Mouse (Mus musculus) Muller cell, postnatal 12 days (primary cell): ENCODE measurements around the gene Hic2.

Source experiments
- DNase-seq: peaks from one replicate; pipeline ENCODE4 v3.0.0-alpha.2; 2015; ENCODE audit errors: inconsistent ontology term

Hic2 gene

GRCm38 (mm10) chr16:17276164-17277151, 43.1 kb downstream of the Hic2 start:
- DNase-seq: peak; percentile 90

GRCm38 (mm10) chr16:17277342-17278211, 44.2 kb downstream of the Hic2 start:
- DNase-seq: no peak

- DNase-seq: no peak
Observed at GRCm38 (mm10) chr16:17280471-17280870, 47.1 kb downstream of the Hic2 start.

- no peak for DNase-seq
Observed at GRCm38 (mm10) chr16:17283151-17283550, 49.8 kb downstream of the Hic2 start.

- DNase-seq: no peak
Observed at GRCm38 (mm10) chr16:17287103-17287502, 53.7 kb downstream of the Hic2 start.

GRCm38 (mm10) chr16:17291016-17291415, 57.6 kb downstream of the Hic2 start:
- DNase-seq: no peak

GRCm38 (mm10) chr16:17292751-17293150, 59.4 kb downstream of the Hic2 start:
- DNase-seq: peak; percentile 46

GRCm38 (mm10) chr16:17300818-17301217, 67.4 kb downstream of the Hic2 start:
- DNase-seq: no peak

GRCm38 (mm10) chr16:17303521-17304245, 70.3 kb downstream of the Hic2 start:
- DNase-seq: no peak

- no peak for DNase-seq
Observed at GRCm38 (mm10) chr16:17307461-17307860, 74.1 kb downstream of the Hic2 start.

- no peak for DNase-seq
Observed at GRCm38 (mm10) chr16:17309036-17309435, 75.7 kb downstream of the Hic2 start.

- DNase-seq: no peak
Observed at GRCm38 (mm10) chr16:17312531-17312930, 79.2 kb downstream of the Hic2 start.
